Mouse (Mus musculus): ENCODE measurements around the gene Safb. TPM values are rescaled to one million over a fixed set of nuclear protein-coding genes. Genes with fewer than 3 reads are reported as not detected.

Safb gene
- polyA plus RNA-seq, 1 experiment = 226 TPM

DNA sequence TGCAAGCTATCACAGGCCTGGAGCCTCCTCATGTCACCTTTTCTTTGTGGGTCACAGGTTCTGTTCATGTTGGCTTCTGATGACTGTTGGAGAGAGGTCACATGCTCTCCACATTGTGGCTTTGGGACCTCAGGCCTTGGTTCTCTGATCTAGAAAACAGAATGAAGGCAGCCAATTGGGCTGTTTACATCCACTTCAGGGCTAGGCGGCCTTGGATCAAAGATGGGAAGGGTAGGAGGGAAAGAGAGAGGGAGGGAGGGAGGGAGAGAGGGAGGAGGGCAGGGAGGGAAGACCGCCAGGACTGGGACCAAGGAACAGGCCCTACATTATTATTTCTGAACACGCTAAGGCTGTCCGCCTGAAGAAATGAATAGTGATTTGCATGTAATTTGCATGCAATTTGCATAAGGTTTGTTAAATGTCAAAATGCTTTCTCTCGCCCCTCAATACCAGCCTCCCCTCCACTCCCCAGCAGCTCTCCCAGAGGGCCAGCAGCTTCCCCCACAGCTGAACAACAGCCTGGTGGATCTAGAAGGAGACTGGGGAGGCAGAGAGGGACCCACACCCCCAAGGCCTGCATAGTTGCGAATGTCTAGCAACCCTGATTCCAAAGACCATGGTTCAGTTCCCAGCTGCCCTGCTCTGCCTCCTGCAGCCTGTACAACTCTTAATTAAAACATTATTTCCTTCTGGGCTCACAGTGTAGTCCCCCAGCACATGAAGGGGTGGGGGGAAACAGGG, 32.6 kb upstream of the Safb start:
- TF ChIP-seq GATA1 (IDR thresholded peaks at IDR 0.05; ENCODE audit: low read length) = no peak

DNA sequence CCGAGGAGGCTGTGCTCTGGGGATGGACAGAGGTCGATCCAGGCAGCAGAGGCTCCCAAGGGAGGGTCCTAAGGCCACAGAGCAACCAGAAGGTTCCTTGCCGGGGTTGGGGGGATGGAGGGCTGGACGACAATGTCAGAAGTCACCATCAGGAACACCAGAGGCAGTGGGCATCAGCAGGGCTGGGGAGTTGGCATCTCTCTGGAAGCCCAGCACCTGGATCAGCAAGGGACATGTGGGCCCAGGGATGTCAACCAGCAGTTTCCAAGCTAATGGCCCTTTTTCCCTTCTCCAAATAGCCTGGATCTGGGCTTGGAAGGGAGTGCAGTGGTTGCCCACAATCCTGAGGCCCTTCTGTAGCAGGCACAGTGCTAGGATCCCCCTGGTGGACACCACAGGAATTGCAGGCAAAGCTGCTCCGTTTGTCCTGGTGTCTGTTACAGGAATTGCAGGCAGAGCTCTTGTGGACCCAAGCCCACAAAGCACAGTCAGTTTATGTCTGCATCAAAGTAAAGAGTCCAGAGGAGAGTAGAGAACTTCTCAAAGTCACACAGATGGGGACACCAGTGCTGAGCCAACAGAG, 31.8 kb upstream of the Safb start:
- no peak for TF ChIP-seq GATA1 (IDR thresholded peaks at IDR 0.05; ENCODE audit: low read length)

DNA sequence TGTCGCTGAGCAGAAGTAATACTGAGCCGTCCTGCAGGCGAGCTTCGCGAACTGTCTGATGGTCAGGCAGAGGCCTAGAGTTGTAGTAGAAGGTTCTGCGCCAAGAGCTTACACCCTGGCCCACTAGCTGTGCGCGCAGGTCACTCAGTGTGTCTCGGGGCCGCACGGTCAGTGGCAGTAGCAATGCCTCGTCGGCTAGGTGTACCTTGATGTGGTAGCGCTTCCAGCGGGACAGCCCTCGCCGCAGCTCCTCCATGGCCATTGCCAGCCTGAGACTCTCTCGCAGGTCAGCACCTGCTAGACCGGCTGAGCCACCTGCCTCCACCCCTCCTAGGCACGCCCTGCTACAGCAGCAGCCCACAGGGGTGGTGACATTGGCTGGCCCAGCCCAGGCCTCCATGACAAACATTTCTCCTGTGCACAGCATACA, 30.5 kb upstream of the Safb start, which contains the start of gene Gm20219:
TSS of gene Gm20219 (minus strand) at position 266 of the 430 bp plus-strand sequence.
- TF ChIP-seq GATA1 (IDR thresholded peaks at IDR 0.05; ENCODE audit: low read length) = no peak

DNA sequence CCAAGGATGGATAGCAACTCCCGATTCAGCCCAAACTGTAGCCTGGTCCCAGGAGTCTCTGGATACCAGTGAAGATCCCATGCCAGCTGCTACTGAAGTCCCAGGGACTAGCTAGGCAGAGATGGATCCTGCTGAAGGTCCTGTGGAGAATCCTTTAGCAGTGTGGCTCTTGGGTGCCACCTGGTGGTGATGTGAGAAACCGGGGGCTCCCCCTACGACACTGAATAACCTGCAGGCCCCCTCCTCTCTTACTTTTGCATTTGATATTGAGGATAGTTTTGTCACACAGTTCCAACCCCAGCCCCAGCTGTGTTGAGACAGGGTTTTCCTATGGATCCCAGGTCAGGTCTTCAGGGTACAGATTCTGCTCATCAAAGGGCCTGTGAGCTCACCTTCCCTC, 26.2 kb upstream of the Safb start:
- TF ChIP-seq GATA1 (IDR thresholded peaks at IDR 0.05; ENCODE audit: low read length) = no peak

DNA sequence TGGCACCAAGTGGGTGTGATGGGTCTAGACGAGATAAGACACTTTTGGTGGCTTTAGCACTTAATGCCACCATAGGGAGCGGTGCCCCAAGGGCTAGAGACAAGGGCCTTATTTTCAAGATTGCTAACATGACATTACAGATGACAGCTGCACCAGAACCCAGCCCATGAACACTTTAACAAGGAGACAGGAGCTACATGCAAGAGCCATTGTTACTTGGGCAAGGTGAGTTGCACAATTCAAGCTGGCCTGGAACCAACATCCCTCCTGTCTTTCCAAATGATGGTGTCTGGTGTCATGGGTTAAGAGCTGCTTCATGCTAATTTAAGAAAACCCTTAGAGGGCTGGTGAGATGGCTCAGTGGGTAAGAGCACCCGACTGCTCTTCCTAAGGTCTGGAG, 25.2 kb upstream of the Safb start:
- no peak for TF ChIP-seq GATA1 (IDR thresholded peaks at IDR 0.05; ENCODE audit: low read length)

DNA sequence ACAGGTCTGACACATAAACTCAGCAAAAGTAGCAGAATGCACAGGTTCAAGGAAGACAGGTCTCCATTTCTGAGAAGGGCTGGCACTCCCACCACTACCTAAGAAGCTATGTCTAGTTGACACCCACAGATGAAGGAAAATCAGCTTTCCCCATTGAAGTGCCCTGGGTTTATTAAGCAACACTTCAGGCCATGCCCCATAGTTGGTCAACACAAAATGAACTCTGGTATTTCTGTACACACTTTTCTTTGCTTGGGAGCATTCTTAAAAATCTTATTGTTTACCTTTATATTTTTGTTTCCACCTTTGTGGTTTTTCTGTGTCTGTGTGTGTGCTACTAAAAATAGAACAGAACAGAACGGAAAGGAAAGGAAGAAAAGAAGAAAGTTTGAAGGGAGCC, 24.5 kb upstream of the Safb start:
- no peak for TF ChIP-seq GATA1 (IDR thresholded peaks at IDR 0.05; ENCODE audit: low read length)

DNA sequence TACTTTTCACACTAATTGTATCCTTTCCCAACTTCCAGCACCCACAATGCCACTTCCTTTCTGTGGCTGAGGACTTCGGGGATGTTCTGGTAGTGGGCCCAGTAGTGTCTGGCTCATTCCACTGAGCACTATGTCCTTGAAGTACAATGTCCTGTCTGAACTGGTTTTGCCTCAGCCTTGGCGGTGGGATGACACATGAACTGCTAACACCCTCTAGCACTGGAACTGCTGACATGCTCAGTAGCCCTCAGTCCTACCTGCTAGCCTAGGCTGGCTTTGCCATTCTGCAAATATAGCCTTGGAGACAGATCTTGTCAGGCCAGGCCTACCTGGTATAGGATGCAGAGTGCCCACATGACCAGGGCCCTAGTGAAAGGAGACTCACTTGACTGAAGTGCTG, 22.8 kb upstream of the Safb start:
- no peak for TF ChIP-seq GATA1 (IDR thresholded peaks at IDR 0.05; ENCODE audit: low read length)

DNA sequence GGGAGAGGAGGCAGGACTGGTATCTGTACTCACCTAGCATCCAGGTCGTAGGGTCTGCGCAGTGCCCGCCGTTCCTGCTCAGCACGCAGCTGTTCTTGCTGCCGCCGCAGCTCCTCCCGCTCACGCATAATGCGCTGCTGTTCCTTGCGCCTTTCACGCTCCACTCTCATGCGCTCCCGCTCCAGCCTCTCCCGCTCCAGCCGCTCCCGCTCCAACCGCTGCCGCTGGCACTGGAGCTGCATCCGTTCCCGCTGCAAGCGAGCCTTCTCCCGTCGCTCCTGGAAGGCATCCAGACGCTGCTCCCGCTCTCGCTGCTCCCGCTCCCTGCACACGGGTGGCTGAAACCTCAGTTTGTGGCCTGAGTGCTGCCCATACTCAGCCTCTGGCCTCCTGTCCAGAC, 18.3 kb upstream of the Safb start:
- no peak for TF ChIP-seq GATA1 (IDR thresholded peaks at IDR 0.05; ENCODE audit: low read length)

DNA sequence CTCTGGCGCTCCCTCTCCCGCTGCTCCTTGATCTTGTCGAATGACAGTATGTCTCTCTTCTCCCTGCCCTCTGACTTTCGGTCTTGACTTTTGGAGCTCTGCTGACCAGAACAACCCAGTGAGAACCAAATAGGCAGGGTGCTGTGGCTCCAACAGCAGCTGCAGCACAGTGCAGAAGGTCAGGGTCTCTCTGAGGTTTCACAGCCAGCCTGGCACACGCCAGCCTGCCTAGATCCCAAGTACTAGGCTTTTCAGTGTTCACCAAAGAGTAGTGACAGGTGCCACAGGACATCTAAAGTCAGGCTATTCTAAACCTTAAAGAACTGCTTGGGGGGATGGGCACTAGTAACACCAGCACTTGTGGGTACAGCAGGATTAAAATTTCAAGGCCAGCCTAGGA, 17.7 kb upstream of the Safb start:
- TF ChIP-seq GATA1 (IDR thresholded peaks at IDR 0.05; ENCODE audit: low read length) = no peak

DNA sequence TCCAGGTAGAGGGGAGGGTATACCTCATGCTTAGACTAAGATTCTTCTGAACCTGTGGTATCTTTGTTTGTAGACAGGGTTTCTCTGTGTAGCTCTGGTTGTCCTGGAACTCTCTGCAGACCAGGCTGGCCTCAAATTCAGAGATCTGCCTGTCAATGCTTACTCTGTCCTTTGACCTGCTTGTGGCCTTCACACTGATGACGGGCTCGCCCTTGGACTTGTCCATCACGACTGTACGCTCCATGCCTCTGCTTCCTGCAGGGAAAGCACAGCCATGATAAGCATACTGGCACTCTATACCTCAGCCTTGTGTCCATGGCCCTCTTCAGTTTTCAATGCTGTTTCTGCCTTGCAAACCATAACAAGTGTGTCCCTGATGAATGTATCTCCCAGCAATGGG, 17.3 kb upstream of the Safb start:
- TF ChIP-seq GATA1 (IDR thresholded peaks at IDR 0.05; ENCODE audit: low read length) = no peak

DNA sequence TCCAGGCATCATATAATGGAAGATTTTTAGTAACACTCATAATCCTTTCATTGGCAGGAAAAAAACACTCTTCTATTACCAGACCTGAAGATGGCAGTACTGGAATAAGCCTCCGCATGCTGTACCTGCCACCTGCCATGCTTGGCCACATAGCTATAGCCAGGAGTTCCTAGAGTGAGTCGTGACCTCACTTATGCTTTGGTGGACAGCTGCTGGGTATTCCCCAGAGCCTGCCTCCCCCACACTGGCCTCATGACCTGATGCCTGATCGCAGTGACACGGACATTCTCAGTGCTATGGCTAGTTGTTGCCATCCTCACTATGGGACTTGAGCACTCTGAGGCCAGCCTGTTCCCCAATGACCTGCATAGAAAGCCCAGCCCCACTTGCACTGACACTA, 14.3 kb upstream of the Safb start:
- no peak for TF ChIP-seq GATA1 (IDR thresholded peaks at IDR 0.05; ENCODE audit: low read length)

DNA sequence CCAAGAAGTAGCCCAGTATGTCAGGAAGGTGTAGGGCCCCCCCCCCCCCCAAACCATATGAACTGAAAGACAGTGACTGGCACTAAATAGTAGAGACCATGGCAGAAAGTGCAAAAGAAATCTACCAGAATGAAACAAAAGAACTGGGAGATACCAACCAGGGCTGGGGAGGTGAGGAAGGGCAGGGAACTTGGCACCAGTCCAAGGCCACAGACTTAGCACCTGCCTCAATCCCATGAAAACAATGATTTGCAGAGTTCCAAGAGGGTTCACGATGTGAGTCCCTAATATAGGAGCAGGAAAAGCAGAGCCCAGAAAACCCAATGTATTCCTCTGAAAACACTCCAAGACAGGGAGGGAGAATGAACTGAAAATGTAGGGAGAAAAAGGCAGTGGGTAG, 12.5 kb upstream of the Safb start:
- no peak for TF ChIP-seq GATA1 (IDR thresholded peaks at IDR 0.05; ENCODE audit: low read length)

DNA sequence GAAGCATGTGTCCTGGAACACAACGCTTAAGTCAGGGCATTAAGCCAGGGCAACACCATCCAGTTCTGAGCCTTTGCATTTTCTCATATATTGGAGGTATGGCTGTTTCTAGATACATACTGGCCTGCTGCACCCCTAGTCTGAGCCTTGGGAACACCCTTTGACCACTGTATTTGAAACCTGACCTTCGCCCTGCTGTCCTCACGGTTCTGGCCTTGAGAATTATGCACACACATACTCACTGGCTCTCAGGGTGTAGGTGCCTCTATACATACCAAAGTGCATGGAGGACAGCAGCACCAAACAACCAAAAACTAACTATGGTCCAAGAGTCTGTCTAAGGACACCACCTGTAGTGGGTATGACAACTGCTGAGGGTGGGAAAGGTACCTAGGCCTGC, 11.7 kb upstream of the Safb start:
- no peak for TF ChIP-seq GATA1 (IDR thresholded peaks at IDR 0.05; ENCODE audit: low read length)

DNA sequence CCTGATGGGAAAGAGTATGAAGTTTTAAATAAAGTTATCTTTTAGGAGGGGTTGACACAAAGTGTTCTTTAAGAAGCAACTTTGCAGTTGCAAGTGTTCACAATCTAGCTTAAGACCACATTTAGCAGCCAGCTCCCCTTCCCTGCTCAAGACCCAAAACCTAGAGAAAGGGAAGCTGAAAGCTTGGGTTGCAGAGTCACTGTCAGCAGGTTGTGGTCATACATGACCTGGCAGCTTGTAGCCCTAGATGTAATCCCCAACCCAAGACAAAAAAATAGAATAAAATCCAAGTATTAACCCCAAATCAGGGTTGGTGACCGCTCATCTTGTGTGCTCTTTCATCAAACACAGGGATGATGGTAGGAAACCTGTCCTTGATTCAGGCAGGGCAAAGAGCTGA, 1.6 kb upstream of the Safb start:
- no peak for TF ChIP-seq GATA1 (IDR thresholded peaks at IDR 0.05; ENCODE audit: low read length)

DNA sequence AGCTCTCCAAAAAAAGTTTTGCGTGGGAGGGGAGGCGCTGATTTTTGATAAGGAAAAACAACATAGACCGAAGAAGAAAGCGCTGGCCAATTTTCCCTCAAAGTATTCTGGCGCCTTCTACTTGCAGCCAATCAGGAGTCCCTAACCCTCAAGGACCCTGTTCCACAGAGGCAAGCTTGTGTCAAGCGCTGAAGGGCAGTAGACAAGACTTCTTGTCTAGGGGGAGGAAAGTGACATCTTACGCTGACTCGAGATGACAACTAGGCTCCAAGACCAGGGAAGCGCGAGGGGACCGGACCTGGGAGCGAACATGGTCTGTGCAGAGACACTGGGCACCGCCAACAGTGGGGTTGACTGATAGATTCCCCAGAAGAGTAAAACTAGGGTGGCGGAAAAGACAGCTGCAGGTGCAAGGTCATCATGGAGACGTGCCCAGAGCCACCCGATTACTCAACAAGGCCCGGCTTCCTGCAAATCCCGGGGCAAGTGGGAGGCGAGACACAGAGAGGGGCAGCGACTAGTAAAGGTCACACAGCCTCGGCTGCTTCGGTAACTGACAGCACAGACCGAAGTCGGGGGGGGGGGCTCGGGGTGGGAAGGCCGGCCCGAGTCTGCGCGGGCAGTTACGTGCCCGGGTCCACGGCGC, 891 bp upstream of the Safb start:
- TF ChIP-seq GATA1 (IDR thresholded peaks at IDR 0.05; ENCODE audit: low read length) = no peak

DNA sequence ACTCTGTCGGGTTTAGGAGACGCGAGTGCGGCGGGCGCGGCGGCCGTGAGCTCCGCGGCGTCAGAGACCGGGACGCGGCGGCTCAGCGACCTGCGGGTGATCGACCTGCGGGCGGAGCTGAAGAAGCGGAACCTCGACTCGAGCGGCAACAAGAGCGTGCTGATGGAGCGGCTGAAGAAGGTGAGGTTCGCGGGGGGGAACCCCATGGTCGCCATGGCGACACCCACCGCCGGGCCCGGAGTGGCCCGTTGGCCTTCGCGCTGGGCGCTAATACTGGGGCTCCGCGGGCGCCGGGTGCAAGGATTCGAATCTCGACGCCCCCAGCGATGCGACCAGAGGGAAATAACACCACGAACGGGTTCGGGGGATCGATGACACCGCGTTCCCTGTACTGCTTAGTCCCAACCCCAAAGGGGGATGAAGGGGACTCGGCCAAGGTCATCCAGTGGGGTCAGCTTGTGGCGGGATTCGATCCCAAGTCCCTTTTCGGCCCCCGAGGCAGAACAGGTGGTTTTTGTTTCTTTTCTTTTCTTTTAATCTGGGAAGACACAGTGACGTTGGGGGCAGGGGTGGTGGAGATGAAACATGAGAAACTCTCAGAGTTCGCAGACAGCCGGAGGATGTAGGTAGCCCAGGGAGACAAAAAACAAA, 671 bp downstream of the Safb start:
- TF ChIP-seq GATA1 (IDR thresholded peaks at IDR 0.05; ENCODE audit: low read length) = no peak
